Mouse (Mus musculus) stomach, embryonic 14.5 days (tissue): ENCODE measurements around the gene Bdp1. TPM values are rescaled to one million over a fixed set of nuclear protein-coding genes. Genes with fewer than 3 reads are reported as not detected.

Source experiments
- ATAC-seq: fragments of 200-750 bp; cut with Nextera tagmentation; 2 replicates; pipeline ENCODE4 v1.8.0; 2017; ENCODE audit warnings: low read depth, moderate TSS enrichment; ENCODE audit not compliant: insufficient number of reproducible peaks, insufficient read depth, low FRiP score
- H3K27ac ChIP-seq: fragments of 300-500 bp; sonication (generic); 2 replicates; pipeline ENCODE4 v1.5.1; 2014; ENCODE audit warnings: mild to moderate bottlenecking, low read length, moderate library complexity, mixed read lengths
- H3K27me3 ChIP-seq: fragments of 300-500 bp; sonication (generic); 2 replicates; pipeline ENCODE4 v1.6.1; 2014; ENCODE audit warnings: low read length, control low read depth, mixed read lengths; ENCODE audit not compliant: control insufficient read depth, insufficient read depth
- H3K36me3 ChIP-seq: fragments of 300-500 bp; sonication (generic); 2 replicates; pipeline ENCODE4 v1.6.1; 2014; ENCODE audit warnings: mild to moderate bottlenecking, control low read depth, low read length, moderate library complexity, mixed read lengths; ENCODE audit not compliant: control insufficient read depth, insufficient read depth
- H3K4me1 ChIP-seq: fragments of 300-500 bp; sonication (generic); 2 replicates; pipeline ENCODE4 v1.6.1; 2014; ENCODE audit warnings: low read length, control low read depth, mixed read lengths; ENCODE audit not compliant: control insufficient read depth, insufficient read depth
- H3K4me2 ChIP-seq: fragments of 300-500 bp; sonication (generic); replicated peaks from 2 replicates; pipeline ENCODE4 v1.6.1; 2014; ENCODE audit warnings: low read depth, low read length, control low read depth
- H3K4me3 ChIP-seq: fragments of 300-500 bp; sonication (generic); 2 replicates; pipeline ENCODE4 v1.5.1; 2014; ENCODE audit warnings: low read depth, low read length, control low read depth
- H3K9ac ChIP-seq: fragments of 300-500 bp; sonication (generic); replicated peaks from 2 replicates; pipeline ENCODE4 v1.6.1; 2014; ENCODE audit warnings: low read depth, mild to moderate bottlenecking, control low read depth, low read length, moderate library complexity, mixed read lengths
- H3K9me3 ChIP-seq: fragments of 300-500 bp; sonication (generic); 2 replicates; pipeline ENCODE4 v1.6.1; 2016; ENCODE audit warnings: low read depth, low read length, control low read depth; ENCODE audit not compliant: control insufficient read depth
- WGBS: fragments of 180-500 bp; shearing (Covaris S2); extraction: QIAGEN DNeasy Blood & Tissue Kit; methylation state at CpG from one replicate; pipeline ENCODE4 v1.1.7; 2014; 5-methylcytosine and 5-hydroxymethylcytosine counted together
- polyA plus RNA-seq: library from polyadenylated mRNA; unstranded; fragments of >200 nt; fragmentation: Nextera tagmentation; extraction: Ambion mirVana; gene quantifications from 2 replicates; pipeline ENCODE4 v1.2.1, GENCODE M21; 2014

Bdp1 gene
- polyA plus RNA-seq, 1 experiment from 2014 or later, result 28.7 TPM

- H3K9ac ChIP-seq, result no peak overlapping the region
- ATAC-seq, result no peak
- no peak overlapping the region for H3K4me3 ChIP-seq
- peaks cover 12% of the 10 kb centered on the region for H3K36me3 ChIP-seq
- no peak overlapping the region for H3K27ac ChIP-seq
- no peaks in the 10 kb centered on the region for H3K4me1 ChIP-seq
- WGBS, result 96% methylated on average over 1 of the region's 1 CpGs
- H3K4me2 ChIP-seq, result no peak overlapping the region
- H3K9me3 ChIP-seq, result no peaks in the 10 kb centered on the region
- no peaks in the 10 kb centered on the region for H3K27me3 ChIP-seq
Observed at GRCm38 (mm10) chr13:99983320-99983719, 120.5 kb downstream of the Bdp1 start.

GRCm38 (mm10) chr13:99979406-99979805, 124.5 kb downstream of the Bdp1 start:
- H3K36me3 ChIP-seq, result peaks cover 4% of the 10 kb centered on the region; the same call in 1 of the 2 replicates
- no peak for ATAC-seq
- H3K4me2 ChIP-seq, result no peak overlapping the region
- H3K4me3 ChIP-seq, result no peak overlapping the region
- H3K9me3 ChIP-seq, result no peaks in the 10 kb centered on the region
- H3K27me3 ChIP-seq, result no peaks in the 10 kb centered on the region
- H3K27ac ChIP-seq, result no peak overlapping the region
- H3K4me1 ChIP-seq, result no peaks in the 10 kb centered on the region
- H3K9ac ChIP-seq, result no peak overlapping the region
- WGBS, result 65% methylated on average over 2 of the region's 2 CpGs

GRCm38 (mm10) chr13:99970089-99970488, 133.8 kb downstream of the Bdp1 start:
- no peaks in the 10 kb centered on the region for H3K9me3 ChIP-seq
- 81% methylated on average over 5 of the region's 5 CpGs for WGBS
- no peaks in the 10 kb centered on the region for H3K4me1 ChIP-seq
- H3K27ac ChIP-seq, result no peak overlapping the region
- no peak for ATAC-seq
- no peaks in the 10 kb centered on the region for H3K27me3 ChIP-seq
- H3K9ac ChIP-seq, result no peak overlapping the region
- no peak overlapping the region for H3K4me2 ChIP-seq
- peaks cover 23% of the 10 kb centered on the region for H3K36me3 ChIP-seq
- no peak overlapping the region for H3K4me3 ChIP-seq

Other genes with a start within 250 kb of the Bdp1 start
- 40.7 and 48.9 TPM in 2 replicates for gene Cartpt, start 203.0 kb downstream of the Bdp1 start, polyA plus RNA-seq
- gene Mccc2, start 88.4 kb downstream of the Bdp1 start, polyA plus RNA-seq, result 49.3 and 57.6 TPM in 2 replicates
- gene Serf1, start 3.9 kb upstream of the Bdp1 start, polyA plus RNA-seq, result 174 and 178 TPM in 2 replicates
- 52.3 and 56.8 TPM in 2 replicates for gene Smn1, start 20.8 kb upstream of the Bdp1 start, polyA plus RNA-seq
- gene Naip2, start 98.0 kb upstream of the Bdp1 start, polyA plus RNA-seq, result 0.52 and 0.64 TPM in 2 replicates
- 0.32 and 0.39 TPM in 2 replicates for gene Naip5, start 142.3 kb upstream of the Bdp1 start, polyA plus RNA-seq
- gene Naip6, start 213.6 kb upstream of the Bdp1 start, polyA plus RNA-seq, result 0.42 and 0.77 TPM in 2 replicates